Mouse (Mus musculus) embryonic facial prominence, embryonic 14.5 days (tissue): ENCODE data around the gene Mphosph6. TPM values are rescaled to one million over a fixed set of nuclear protein-coding genes. Genes with fewer than 3 reads are reported as not detected.

Experiments used
- ATAC-seq: fragments of 200-750 bp; cut with Nextera tagmentation; 2 replicates; pipeline ENCODE4 v1.8.0; 2017; ENCODE audit warnings: low read depth, moderate number of reproducible peaks, moderate TSS enrichment
- DNase-seq: peaks from one replicate; pipeline ENCODE4 v3.0.0-alpha.2; 2015; ENCODE audit warnings: low spot score
- H3K27ac ChIP-seq: fragments of 300-500 bp; sonication (generic); replicated peaks from 2 replicates; pipeline ENCODE4 v1.5.1; 2014; ENCODE audit warnings: low read depth, mild to moderate bottlenecking, low read length, moderate library complexity
- H3K27me3 ChIP-seq: fragments of 300-500 bp; sonication (generic); replicated peaks from 2 replicates; pipeline ENCODE4 v1.6.1; 2014; ENCODE audit warnings: low read length; ENCODE audit not compliant: control insufficient read depth, insufficient read depth
- H3K36me3 ChIP-seq: fragments of 300-500 bp; sonication (generic); 2 replicates; pipeline ENCODE4 v1.6.1; 2014; ENCODE audit warnings: low read length, mixed read lengths; ENCODE audit not compliant: control insufficient read depth, insufficient read depth
- H3K4me1 ChIP-seq: fragments of 300-500 bp; sonication (generic); 2 replicates; pipeline ENCODE4 v1.6.1; 2014; ENCODE audit warnings: antibody characterized with exemption, low read length; ENCODE audit not compliant: control insufficient read depth, insufficient read depth
- H3K4me2 ChIP-seq: fragments of 300-500 bp; sonication (generic); 2 replicates; pipeline ENCODE4 v1.6.1; 2014; ENCODE audit warnings: low read depth, mild to moderate bottlenecking, low read length, moderate library complexity, mixed read lengths
- H3K4me3 ChIP-seq: fragments of 300-500 bp; sonication (generic); 2 replicates; pipeline ENCODE4 v1.5.1; 2014; ENCODE audit warnings: low read depth, mild to moderate bottlenecking, low read length
- H3K9ac ChIP-seq: fragments of 300-500 bp; sonication (generic); 2 replicates; pipeline ENCODE4 v1.6.1; 2014; ENCODE audit warnings: low read depth, mild to moderate bottlenecking, low read length, moderate library complexity, mixed read lengths
- H3K9me3 ChIP-seq: fragments of 300-500 bp; sonication (generic); 2 replicates; pipeline ENCODE4 v1.6.1; 2016; ENCODE audit warnings: low read length; ENCODE audit not compliant: control insufficient read depth
- WGBS: fragments of 180-500 bp; shearing (Covaris S2); extraction: QIAGEN DNeasy Blood & Tissue Kit; methylation state at CpG from one replicate; pipeline ENCODE4 v1.1.7; 2014; 5-methylcytosine and 5-hydroxymethylcytosine counted together
- polyA plus RNA-seq: library from polyadenylated mRNA; unstranded; fragments of >200 nt; fragmentation: Nextera tagmentation; extraction: Ambion mirVana; gene quantifications from 2 replicates; pipeline ENCODE4 v1.2.1, GENCODE M21; 2014

The Mphosph6 gene
- polyA plus RNA-seq: 50.8 and 55.2 TPM in 2 replicates

GRCm38 (mm10) chr8:117801443-117802298, at the start of gene Mphosph6:
Gene Mphosph6, minus strand, starts transcription at chr8:117801943.
- H3K4me1 ChIP-seq: peaks cover 12% of the 10 kb centered on the region
- H3K36me3 ChIP-seq: peaks cover 24% of the 10 kb centered on the region
- no peaks in the 10 kb centered on the region for H3K27me3 ChIP-seq
- WGBS: under 1% methylated on average over 53 of the region's 65 CpGs
- peak within 1 kb of the TSS; percentile 91 for H3K9ac ChIP-seq
- DNase-seq (peak; percentile 99), ATAC-seq (peak; percentile 99)
- H3K4me3 ChIP-seq: peak within 1 kb of the TSS; percentile 95
- peak within 1 kb of the TSS; percentile 92 for H3K27ac ChIP-seq
- H3K9me3 ChIP-seq: no peaks in the 10 kb centered on the region
- peak within 1 kb of the TSS; percentile 59 for H3K4me2 ChIP-seq

- no peak overlapping the region for H3K27ac ChIP-seq
- H3K9ac ChIP-seq: no peak overlapping the region
- ATAC-seq (no peak), DNase-seq (no peak)
- H3K9me3 ChIP-seq: no peaks in the 10 kb centered on the region
- WGBS: 74% methylated on average over 10 of the region's 10 CpGs
- H3K36me3 ChIP-seq: no peaks in the 10 kb centered on the region
- no peak overlapping the region for H3K4me2 ChIP-seq
- no peak overlapping the region for H3K4me3 ChIP-seq
- H3K4me1 ChIP-seq: no peaks in the 10 kb centered on the region
- H3K27me3 ChIP-seq: no peaks in the 10 kb centered on the region
These were observed 48.7 kb upstream of the Mphosph6 start for GRCm38 (mm10) chr8:117850420-117850819.

- Histone ChIP-seq H3K27me3 (no peaks in the 10 kb centered on the region), H3K4me2 (no peak overlapping the region), H3K4me1 (no peaks in the 10 kb centered on the region), H3K36me3 (no peaks in the 10 kb centered on the region), H3K27ac (no peak overlapping the region), H3K9me3 (0 out of 2 replicates have a peak, but pooled peaks cover 4% of the 10 kb centered on the region), H3K9ac (no peak overlapping the region), H3K4me3 (no peak overlapping the region)
- DNase-seq: no peak
- ATAC-seq: no peak
- WGBS: 90% methylated on average over 6 of the region's 6 CpGs
These were observed 46.1 kb upstream of the Mphosph6 start for GRCm38 (mm10) chr8:117847865-117848264.

- no peak overlapping the region for H3K4me3 ChIP-seq
- H3K27me3 ChIP-seq: no peaks in the 10 kb centered on the region
- 0 out of 2 replicates have a peak, but pooled peaks cover 4% of the 10 kb centered on the region for H3K9me3 ChIP-seq
- H3K27ac ChIP-seq: no peak overlapping the region
- H3K4me2 ChIP-seq: no peak overlapping the region
- 85% methylated on average over 8 of the region's 8 CpGs for WGBS
- H3K4me1 ChIP-seq: no peaks in the 10 kb centered on the region
- no peak overlapping the region for H3K9ac ChIP-seq
- ATAC-seq (no peak), DNase-seq (no peak)
- H3K36me3 ChIP-seq: no peaks in the 10 kb centered on the region
These were observed 42.0 kb upstream of the Mphosph6 start for GRCm38 (mm10) chr8:117843694-117844093.

- Histone ChIP-seq H3K9ac (no peak overlapping the region), H3K27ac (no peak overlapping the region), H3K4me1 (no peaks in the 10 kb centered on the region), H3K4me3 (no peak overlapping the region), H3K36me3 (no peaks in the 10 kb centered on the region), H3K4me2 (no peak overlapping the region), H3K27me3 (no peaks in the 10 kb centered on the region), H3K9me3 (no peaks in the 10 kb centered on the region)
- DNase-seq (no peak), ATAC-seq (no peak)
- 51% methylated on average over 4 of the region's 4 CpGs for WGBS
These were observed 11.8 kb upstream of the Mphosph6 start for GRCm38 (mm10) chr8:117813524-117813923.

- Histone ChIP-seq H3K27me3 (no peaks in the 10 kb centered on the region), H3K36me3 (no peaks in the 10 kb centered on the region), H3K4me3 (no peak overlapping the region), H3K4me1 (no peaks in the 10 kb centered on the region), H3K9me3 (no peaks in the 10 kb centered on the region), H3K9ac (no peak overlapping the region), H3K4me2 (no peak overlapping the region), H3K27ac (no peak overlapping the region)
- no peak for DNase-seq
- 92% methylated on average over 2 of the region's 2 CpGs for WGBS
- no peak for ATAC-seq
These were observed 8.9 kb upstream of the Mphosph6 start for GRCm38 (mm10) chr8:117810676-117811075.

GRCm38 (mm10) chr8:117805419-117805818, 3.7 kb upstream of the Mphosph6 start:
- Histone ChIP-seq H3K4me3 (no peak overlapping the region), H3K9ac (no peak overlapping the region), H3K27ac (no peak overlapping the region), H3K27me3 (no peaks in the 10 kb centered on the region), H3K9me3 (no peaks in the 10 kb centered on the region), H3K4me1 (peaks cover 9% of the 10 kb centered on the region), H3K4me2 (no peak overlapping the region), H3K36me3 (no peaks in the 10 kb centered on the region)
- WGBS: 72% methylated on average over 5 of the region's 5 CpGs
- no peak for ATAC-seq
- no peak for DNase-seq

- 2% methylated on average over 11 of the region's 11 CpGs for WGBS
- Histone ChIP-seq H3K27me3 (no peaks in the 10 kb centered on the region), H3K36me3 (peaks cover 18% of the 10 kb centered on the region), H3K27ac (peak overlapping the region; percentile 92), H3K9me3 (no peaks in the 10 kb centered on the region), H3K4me3 (peak overlapping the region; percentile 95), H3K4me2 (peak overlapping the region; percentile 59), H3K4me1 (peaks cover 12% of the 10 kb centered on the region), H3K9ac (peak overlapping the region; percentile 65)
- no peak for DNase-seq
- peak; percentile 41; the same call in 1 of the 2 replicates for ATAC-seq
These were observed 551 bp upstream of the Mphosph6 start for GRCm38 (mm10) chr8:117802299-117802689.

- H3K4me2 ChIP-seq: no peak overlapping the region
- no peaks in the 10 kb centered on the region for H3K9me3 ChIP-seq
- no peaks in the 10 kb centered on the region for H3K27me3 ChIP-seq
- H3K4me3 ChIP-seq: no peak overlapping the region
- 95% methylated on average over 2 of the region's 2 CpGs for WGBS
- peaks cover 50% of the 10 kb centered on the region for H3K36me3 ChIP-seq
- H3K27ac ChIP-seq: no peak overlapping the region
- H3K9ac ChIP-seq: no peak overlapping the region
- peaks cover 12% of the 10 kb centered on the region for H3K4me1 ChIP-seq
- DNase-seq: no peak
- ATAC-seq: no peak
These were observed 3.7 kb downstream of the Mphosph6 start for GRCm38 (mm10) chr8:117798066-117798465.
